Mouse (Mus musculus) bone marrow macrophage, adult 2 months (primary cell): ENCODE data around the gene Calcb. TPM values are rescaled to one million over a fixed set of nuclear protein-coding genes. Genes with fewer than 3 reads are reported as not detected.

ENCODE experiments used
- H3K27ac ChIP-seq: 2 replicates; pipeline ENCODE4 v1.5.1; 2012; ENCODE audit warnings: low read depth, low read length; ENCODE audit not compliant: insufficient read depth
- H3K4me1 ChIP-seq: 2 replicates; pipeline ENCODE4 v1.6.1; 2012; ENCODE audit warnings: low read length; ENCODE audit not compliant: control insufficient read depth, insufficient read depth
- H3K4me3 ChIP-seq: 2 replicates; pipeline ENCODE4 v1.5.1; 2012; ENCODE audit warnings: mild to moderate bottlenecking, low read length, moderate library complexity; ENCODE audit not compliant: insufficient read depth
- CTCF ChIP-seq: IDR thresholded peaks from 2 replicates; pipeline ENCODE4 v1.5.1; 2012; ENCODE audit warnings: low read depth, mild to moderate bottlenecking, low read length, moderate library complexity
- POLR2A ChIP-seq: IDR thresholded peaks from 2 replicates; pipeline ENCODE4 v1.6.1; 2012; ENCODE audit warnings: mild to moderate bottlenecking, low read depth, low read length, borderline replicate concordance
- polyA plus RNA-seq: library from polyadenylated mRNA; stranded (reverse); fragments of >200 nt; gene quantifications from 2 replicates; pipeline ENCODE4 v1.2.4, GENCODE M21; 2012; ENCODE audit not compliant: missing spikeins, insufficient read depth, insufficient read length

Calcb gene
- polyA plus RNA-seq, 1 experiment, result not detected

DNA sequence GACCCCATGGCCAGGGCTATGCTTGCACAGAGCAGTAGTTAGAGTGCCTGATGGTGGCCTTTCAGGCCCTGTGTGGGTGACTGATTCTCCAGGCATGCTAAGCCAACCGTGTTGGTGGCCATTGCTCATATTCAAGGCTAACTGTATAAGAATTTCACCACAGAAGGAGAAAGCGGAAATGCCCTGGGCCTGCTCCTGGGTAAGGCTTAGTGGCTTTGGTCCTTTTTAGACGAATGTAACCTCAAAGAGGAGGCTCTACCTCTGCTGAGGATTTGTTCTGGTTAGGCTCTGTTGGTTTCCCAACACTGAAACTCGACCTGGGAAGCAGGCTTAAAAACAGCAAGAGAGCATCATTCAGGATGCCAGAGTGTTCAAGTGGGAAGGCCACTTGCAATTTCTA lies 29.8 kb downstream of the Calcb start:
- no peak for TF ChIP-seq CTCF
- TF ChIP-seq POLR2A, result no peak
- Histone ChIP-seq H3K4me1 (no peaks in the 10 kb centered on the region), H3K27ac (no peak overlapping the region)

GRCm38 (mm10) chr7:114753471-114753870 lies 35.0 kb downstream of the Calcb start:
- Histone ChIP-seq H3K4me3 (no peak overlapping the region), H3K27ac (no peak overlapping the region), H3K4me1 (no peaks in the 10 kb centered on the region)
- no peak for TF ChIP-seq POLR2A
- TF ChIP-seq CTCF, result no peak

More for the DNA sequence above, 29.8 kb downstream of the Calcb start:
- H3K4me3 ChIP-seq, result no peak overlapping the region

- Histone ChIP-seq H3K4me1 (no peaks in the 10 kb centered on the region), H3K27ac (no peak overlapping the region), H3K4me3 (no peak overlapping the region)
- TF ChIP-seq CTCF, result no peak
- no peak for TF ChIP-seq POLR2A
Measured at GRCm38 (mm10) chr7:114754196-114754595, 35.8 kb downstream of the Calcb start.

DNA sequence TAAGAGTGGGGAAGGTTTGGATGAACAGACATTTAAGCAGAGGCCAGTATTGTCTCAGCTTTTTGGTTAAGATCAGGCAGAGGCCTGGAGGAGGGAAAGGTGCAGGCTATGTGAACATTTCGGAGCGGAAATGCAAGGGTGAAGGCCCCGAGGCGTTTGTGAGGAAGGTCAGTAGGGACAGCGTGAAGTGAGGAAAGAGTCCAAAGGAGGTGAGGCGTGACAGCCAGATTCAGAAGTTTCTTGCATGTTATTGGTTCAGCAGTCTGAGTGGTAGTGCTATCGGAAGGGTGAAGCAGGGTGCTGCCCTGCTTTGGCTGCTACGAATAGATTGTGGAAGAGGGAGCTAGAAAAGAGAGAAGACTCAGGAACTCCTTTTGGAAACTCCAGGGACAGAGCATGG lies 36.2 kb downstream of the Calcb start:
- Histone ChIP-seq H3K4me1 (no peaks in the 10 kb centered on the region), H3K4me3 (no peak overlapping the region), H3K27ac (no peak overlapping the region)
- no peak for TF ChIP-seq POLR2A
- TF ChIP-seq CTCF, result no peak

- H3K27ac ChIP-seq, result no peak overlapping the region
- no peaks in the 10 kb centered on the region for H3K4me1 ChIP-seq
- H3K4me3 ChIP-seq, result no peak overlapping the region
- TF ChIP-seq CTCF (no peak), POLR2A (no peak)
Measured at GRCm38 (mm10) chr7:114762660-114763059, 44.2 kb downstream of the Calcb start.

DNA sequence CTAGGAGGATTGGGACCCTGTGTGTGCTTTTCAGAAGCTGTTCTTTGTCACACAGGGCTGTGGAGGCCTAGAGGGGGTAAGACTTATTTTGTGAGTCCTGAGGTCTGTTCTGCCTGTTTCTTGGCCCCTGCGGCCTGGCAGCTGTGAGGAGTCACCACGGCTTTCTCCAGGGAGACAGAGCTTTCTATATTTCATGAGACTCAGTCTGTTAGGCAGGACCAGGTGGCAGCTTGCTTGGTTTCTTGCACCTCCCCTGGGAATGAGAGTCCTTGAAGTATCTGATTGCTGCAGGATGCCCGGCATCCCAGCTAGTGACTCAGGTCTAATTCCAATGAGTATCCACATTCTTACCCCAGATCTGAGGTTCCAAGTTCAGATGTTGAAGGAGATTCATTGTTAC lies 46.8 kb downstream of the Calcb start:
- TF ChIP-seq POLR2A (no peak), CTCF (no peak)
- Histone ChIP-seq H3K27ac (no peak overlapping the region), H3K4me3 (no peak overlapping the region)

DNA sequence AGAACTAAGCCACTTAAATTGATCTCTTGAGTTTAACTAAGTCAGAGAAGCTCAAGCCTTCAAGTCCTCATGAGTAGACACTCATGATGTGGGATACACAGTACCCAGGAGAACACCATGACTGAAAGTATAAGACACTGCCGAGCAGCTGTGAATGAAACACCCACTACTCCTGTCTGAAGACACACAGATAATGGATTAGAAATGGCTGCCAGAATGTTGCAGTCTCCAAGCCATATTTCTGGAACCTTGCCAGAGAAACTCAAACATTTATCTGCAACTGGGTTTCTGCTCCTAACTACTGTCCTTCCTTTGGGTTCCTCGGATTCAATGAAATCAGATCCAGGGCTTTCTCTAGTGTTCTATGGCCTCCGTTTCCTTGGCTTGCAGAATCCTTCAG lies 48.1 kb downstream of the Calcb start:
- no peak for TF ChIP-seq POLR2A
- no peak for TF ChIP-seq CTCF
- Histone ChIP-seq H3K4me1 (no peaks in the 10 kb centered on the region), H3K27ac (no peak overlapping the region), H3K4me3 (no peak overlapping the region)

More for the DNA sequence above, 46.8 kb downstream of the Calcb start:
- no peaks in the 10 kb centered on the region for H3K4me1 ChIP-seq

DNA sequence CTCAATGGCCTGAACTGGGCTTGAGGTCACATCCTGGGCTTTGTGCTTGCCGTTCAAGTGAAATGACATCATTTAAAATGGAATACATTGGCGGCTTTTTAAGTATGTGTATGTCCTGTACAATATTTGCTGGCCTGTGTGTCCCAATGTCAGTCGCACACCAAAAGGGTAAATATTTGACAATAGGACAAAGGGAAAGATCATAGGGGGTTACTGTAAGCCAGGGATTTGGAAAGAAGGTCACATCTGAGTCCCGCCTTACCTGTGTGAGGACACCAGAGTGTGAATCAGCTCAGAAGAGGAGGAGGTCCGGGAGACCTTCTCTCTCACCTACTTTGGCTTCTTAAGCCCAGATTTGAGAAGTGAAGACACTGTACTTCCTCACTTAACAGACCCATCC lies 50.1 kb downstream of the Calcb start:
- H3K27ac ChIP-seq, result no peak overlapping the region
- TF ChIP-seq POLR2A, result no peak
- no peak for TF ChIP-seq CTCF
- no peak overlapping the region for H3K4me3 ChIP-seq
- H3K4me1 ChIP-seq, result no peaks in the 10 kb centered on the region

DNA sequence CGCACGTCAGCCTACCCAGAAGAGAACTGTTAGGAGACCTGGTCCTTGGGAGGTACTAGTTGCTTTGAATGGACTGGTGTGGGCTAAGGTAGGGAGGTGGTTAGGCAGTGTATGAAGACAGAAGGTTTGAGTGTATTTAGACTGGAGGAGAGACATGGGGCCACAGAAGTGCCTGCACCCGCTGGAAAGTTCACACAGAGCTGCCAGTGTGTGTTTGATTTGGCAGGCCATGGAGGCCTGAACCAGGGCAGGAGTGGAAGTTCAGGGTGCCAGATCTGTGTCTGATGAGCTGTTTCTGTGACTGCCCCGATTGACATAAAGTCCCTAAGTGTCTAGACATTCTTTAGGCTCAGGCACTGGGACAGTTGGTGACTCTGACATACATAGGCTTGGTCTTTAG lies 50.6 kb downstream of the Calcb start:
- Histone ChIP-seq H3K27ac (no peak overlapping the region), H3K4me3 (no peak overlapping the region), H3K4me1 (no peaks in the 10 kb centered on the region)
- TF ChIP-seq POLR2A (no peak), CTCF (no peak)

DNA sequence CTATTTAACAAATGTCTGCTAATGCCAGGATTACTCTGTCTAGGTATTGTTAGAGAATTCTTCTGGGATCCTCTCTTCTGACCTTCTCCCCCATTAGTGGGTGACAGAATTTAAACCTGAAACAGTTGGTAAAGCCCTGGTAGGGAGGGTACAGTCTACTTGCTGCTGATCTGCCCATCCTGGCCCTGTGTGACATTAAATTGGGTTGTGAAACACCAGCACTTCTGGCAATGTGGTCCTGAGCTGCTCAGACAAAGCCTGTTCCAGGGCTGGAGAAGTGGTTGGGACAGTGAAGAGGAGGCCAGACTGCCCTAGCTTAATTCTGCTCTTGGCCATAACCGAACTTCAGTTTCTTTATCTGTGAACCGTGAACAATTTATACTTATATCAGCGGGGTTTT lies 52.1 kb downstream of the Calcb start:
- H3K4me1 ChIP-seq, result no peaks in the 10 kb centered on the region
- TF ChIP-seq POLR2A (no peak), CTCF (no peak)
- no peak overlapping the region for H3K4me3 ChIP-seq
- no peak overlapping the region for H3K27ac ChIP-seq

GRCm38 (mm10) chr7:114771801-114772200 lies 53.4 kb downstream of the Calcb start:
- Histone ChIP-seq H3K27ac (no peak overlapping the region), H3K4me3 (no peak overlapping the region), H3K4me1 (no peaks in the 10 kb centered on the region)
- TF ChIP-seq CTCF (no peak), POLR2A (no peak)

Other genes with a start within 250 kb of the Calcb start
- gene Cyp2r1, start 155.7 kb upstream of the Calcb start, polyA plus RNA-seq, result 4.0 and 4.8 TPM in 2 replicates
- not detected in 2 replicates for gene Calca, start 82.3 kb upstream of the Calcb start, polyA plus RNA-seq
- not detected in 2 replicates for gene Insc, start 25.1 kb downstream of the Calcb start, polyA plus RNA-seq